Mouse (Mus musculus) gastrocnemius, adult 8-10 months (tissue): ENCODE measurements around the gene Thada. TPM values are rescaled to one million over a fixed set of nuclear protein-coding genes. Genes with fewer than 3 reads are reported as not detected.

Experiments used
- DNase-seq, 2 experiments: peaks; one replicate each; pipeline ENCODE4 v3.0.0; 2022; ENCODE audit warnings: low spot score in 2 of 2
- total RNA-seq, 4 experiments: library from RNA; stranded (reverse); gene quantifications; 2 replicates each; pipeline ENCODE4 v1.2.4; 2022

Thada gene
- total RNA-seq, 4 experiments from 2014 or later, result 4.4 to 6.3 (median 5.6) TPM

- no peak for DNase-seq
Observed at GRCm38 (mm10) chr17:84351912-84352789, 113.9 kb downstream of the Thada start.

GRCm38 (mm10) chr17:84351276-84351675 is 114.7 kb downstream of the Thada start:
- DNase-seq, result no peak

GRCm38 (mm10) chr17:84348865-84349264 is 117.1 kb downstream of the Thada start:
- DNase-seq, result no peak

DNA sequence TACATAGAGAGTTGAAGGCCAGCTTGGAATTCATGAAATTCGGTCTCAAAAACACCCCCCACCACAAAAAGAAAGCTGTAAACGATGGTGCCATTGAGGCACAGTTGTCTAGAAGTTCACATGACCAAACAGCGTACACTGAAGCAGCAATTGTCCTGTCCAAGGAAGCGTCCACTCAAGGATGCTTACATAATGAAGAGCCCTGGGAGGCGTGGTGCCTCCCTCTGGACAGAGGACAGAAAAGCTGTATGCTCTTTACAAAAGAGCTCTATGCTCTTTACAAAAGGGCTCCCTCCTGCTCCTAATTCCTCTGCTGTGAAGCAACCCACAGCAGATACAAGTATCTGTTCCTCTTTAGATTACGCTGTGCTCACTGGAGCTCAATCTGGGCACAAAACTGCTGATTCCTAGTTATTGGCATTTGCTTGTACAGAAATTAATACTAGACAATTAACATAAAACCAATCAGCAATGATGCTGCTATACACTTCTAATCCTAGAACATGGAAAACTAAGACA is 123.6 kb downstream of the Thada start:
- DNase-seq, result no peak

- no peak for DNase-seq
Observed at GRCm38 (mm10) chr17:84341686-84342085, 124.3 kb downstream of the Thada start.

GRCm38 (mm10) chr17:84340574-84340973 is 125.4 kb downstream of the Thada start:
- DNase-seq, result no peak

DNA sequence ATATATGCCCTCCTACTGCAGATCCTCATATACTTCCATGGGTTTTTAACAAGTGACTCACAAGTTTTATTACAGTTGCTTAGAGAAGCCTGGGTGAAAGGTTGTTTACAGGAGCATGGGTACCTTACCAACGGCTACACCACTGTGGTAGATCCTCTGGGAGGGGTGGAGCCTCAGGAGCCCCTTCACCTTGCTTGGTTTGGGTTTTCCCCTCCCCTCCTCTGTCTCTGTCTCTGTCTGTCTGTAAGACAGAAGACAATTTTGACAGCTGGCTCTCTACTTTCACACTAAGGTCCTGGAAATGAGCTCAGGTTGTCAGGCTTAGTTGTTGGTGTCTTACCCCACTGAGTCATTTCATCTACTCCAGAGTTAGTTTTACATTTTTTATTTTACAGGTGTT is 130.0 kb downstream of the Thada start:
- no peak for DNase-seq

DNA sequence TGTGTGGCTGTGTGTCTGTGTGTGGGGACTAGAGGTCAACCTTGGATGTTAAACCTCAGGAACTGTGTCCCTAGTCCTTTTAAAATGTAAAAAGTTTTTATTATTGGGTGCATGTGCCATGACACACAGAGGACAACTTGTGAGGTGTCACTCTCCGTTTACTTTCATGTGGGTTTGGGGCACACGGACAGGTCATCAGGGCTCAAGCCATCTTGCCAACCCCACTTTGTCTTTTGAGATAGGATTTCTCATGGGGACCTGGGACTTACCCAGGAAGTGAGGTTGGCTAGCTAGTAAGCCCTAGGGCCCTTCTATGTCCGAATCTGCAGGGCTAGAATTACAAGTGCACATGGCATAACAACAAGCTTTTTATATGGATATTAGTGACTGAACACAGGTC is 130.9 kb downstream of the Thada start:
- DNase-seq, result no peak

- no peak for DNase-seq
Observed at GRCm38 (mm10) chr17:84334241-84335014, 131.6 kb downstream of the Thada start.

DNA sequence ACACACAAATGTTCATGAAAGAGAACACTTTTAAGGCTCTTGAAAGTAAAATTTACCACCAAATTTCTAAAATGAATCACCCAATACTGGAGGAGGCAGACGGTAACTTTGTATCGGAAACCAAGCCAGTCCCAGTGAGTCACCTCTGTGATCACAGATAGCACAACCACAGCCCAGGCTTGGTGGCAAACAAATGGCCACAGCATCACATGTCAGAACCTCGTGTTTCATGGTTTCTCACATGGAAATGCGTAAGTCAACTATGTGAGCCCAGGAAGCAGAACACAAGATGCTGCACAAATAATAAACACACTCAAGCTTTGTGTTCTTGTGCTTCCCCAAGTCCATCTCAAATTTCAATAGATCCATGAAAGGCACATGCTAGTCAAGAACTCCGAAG is 133.1 kb downstream of the Thada start:
- no peak for DNase-seq

GRCm38 (mm10) chr17:84330986-84331385 is 135.0 kb downstream of the Thada start:
- no peak for DNase-seq

GRCm38 (mm10) chr17:84330506-84330905 is 135.5 kb downstream of the Thada start:
- no peak for DNase-seq

DNA sequence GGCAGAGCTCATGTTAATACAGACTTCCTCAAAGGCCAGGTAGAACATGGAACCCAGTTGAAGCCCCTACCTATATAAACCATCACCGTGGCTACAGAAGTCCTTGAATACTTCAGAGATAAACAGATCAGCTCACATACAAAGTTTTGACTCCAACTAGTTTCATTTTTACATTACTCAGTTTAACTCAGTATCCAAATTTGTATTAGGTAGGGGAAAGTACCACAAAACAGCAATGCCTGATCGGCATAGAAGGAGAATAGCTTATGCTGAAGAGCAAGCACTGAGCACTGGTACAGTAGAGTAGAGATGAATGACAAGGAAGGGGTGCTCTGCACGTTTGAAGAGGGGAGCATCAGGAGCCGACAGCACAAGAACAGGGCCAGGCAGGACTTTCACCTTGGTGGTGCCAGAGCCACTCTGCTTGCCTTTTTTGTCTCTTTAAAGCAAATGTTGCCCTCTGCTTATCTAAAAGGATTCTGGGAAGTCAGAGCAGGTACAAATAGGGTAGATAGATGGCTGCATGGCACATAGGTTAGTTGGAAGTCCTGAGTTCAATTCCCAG is 136.0 kb downstream of the Thada start:
- no peak for DNase-seq

DNA sequence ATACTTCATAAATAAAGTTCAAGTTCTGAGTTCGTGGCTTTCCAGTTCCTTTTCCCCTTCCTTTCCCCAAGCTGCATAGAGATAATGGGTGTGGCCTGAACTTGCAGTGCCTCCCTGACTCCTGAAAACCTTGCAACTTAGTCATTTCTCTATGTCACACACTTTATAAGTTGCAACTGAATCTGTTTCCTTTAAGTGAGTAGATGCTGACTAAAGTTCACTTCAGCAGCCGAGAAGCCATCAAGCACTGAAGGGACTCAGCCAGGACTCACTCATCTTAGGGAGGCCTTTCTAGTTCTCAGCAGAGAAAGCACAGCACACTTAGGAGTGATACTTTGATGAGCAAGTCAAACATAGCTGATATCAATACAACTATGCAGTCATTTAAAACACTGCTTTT is 137.5 kb downstream of the Thada start:
- DNase-seq, result no peak

DNA sequence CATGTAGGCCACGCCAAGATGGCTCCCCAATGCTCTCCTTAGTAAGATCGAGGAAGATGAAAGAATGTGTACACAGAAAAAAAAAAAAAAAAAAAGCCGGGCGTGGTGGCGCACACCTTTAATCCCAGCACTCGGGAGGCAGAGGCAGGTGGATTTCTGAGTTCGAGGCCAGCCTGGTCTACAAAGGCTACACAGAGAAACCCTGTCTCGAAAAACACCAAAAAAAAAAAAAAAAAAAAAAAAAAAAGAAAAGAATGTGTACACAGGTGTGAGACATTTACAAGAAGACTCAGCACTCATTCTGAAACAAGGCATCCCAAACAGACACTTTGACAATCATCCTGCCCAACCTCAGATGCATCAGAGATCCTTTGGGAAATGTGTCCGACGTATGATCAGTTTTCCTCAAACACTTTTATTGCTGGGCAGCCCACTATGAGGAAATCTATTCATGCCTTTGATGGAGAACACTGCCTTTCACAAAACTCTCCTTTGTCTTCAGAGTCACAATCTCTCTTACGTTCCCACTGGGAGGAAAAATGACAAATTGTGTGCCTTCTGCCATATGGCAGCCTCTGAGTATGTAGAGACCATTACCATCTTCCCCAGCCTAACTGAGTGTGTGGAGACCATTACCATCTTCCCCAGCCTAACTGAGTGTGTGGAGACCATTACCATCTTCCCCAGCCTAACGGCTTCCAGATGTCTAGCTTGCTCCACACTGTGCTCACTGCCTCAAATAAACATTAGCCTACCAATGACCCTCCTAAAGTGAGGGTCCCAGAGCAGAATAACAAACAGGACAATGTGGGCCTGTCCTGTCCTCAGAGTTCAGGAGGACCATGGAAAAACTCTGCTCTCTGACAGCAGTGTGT is 138.7 kb downstream of the Thada start:
- DNase-seq, result no peak

DNA sequence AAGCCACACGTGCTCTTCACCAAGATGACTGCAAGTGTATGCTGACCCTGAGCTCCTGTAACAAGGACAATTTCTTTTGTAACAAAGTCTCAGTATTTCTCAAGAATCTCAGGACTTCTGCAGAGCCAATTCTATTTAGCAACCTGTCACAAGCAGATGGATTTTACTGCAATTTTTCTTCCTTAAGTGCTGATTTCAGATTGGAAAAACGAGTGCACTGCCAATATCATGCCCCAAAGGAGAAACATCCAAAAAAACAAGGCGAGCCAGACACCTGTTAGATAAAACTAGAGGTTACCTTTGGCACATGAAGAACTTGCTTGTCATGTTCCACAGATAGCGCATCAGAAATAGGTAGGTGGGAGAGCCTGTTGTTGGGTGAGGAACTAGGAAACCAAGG is 143.8 kb downstream of the Thada start:
- no peak for DNase-seq

DNA sequence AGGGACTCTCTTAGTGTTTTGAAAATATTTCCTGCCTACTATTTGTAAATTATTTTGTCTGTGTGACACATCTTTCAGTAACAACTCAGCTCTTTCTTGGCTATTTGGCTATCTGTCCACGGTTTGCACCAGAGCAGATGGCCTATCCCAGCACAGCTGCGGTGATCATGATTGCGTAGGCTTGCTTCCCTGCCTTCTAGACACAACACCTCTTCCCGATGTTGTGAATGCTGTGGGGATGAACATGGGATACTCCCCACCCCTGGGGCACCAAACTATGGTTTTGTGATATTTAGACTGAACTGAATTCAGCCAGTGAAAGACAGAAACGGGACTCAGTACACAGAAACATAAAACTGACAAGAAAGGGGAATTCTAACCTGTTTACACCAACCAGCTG is 144.7 kb downstream of the Thada start:
- DNase-seq, result no peak

DNA sequence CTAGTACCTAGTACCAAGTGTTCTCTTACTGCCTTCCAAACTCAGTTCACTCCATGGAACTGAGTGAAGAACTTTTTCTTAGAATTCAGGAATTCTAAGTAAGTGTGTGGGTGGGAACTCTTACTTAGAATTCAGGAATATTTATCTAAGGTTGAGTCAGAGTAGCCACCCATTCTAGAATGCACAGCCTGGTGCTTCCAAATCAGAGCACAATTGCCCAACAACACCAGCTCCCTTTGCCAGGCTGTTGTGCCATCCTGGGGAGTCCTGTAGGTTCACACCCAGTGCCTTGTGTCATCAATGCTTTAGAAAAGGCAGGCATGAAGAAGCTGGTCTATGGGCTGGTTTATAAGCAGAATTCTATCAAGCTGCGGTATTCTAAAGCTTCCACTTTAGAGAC is 145.4 kb downstream of the Thada start:
- DNase-seq, result no peak

DNA sequence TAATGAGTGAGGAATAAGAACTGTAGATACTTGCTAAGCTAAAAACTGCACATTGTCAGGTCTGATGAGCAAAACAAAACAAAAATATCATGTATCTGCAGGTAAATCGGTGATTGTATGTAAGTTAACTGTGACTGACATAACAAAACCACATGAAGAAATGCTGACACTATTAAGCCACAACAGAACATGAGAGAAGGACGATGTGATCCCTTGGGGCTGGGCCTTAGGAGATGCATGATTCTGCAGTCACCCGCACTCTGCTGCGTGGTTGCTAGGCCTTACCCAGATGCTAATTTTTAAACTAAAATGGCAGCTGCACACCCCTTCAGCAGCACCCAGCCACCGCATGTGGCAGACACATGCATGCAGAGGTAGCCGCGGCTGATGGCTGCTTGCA is 151.7 kb downstream of the Thada start:
- DNase-seq, result no peak

DNA sequence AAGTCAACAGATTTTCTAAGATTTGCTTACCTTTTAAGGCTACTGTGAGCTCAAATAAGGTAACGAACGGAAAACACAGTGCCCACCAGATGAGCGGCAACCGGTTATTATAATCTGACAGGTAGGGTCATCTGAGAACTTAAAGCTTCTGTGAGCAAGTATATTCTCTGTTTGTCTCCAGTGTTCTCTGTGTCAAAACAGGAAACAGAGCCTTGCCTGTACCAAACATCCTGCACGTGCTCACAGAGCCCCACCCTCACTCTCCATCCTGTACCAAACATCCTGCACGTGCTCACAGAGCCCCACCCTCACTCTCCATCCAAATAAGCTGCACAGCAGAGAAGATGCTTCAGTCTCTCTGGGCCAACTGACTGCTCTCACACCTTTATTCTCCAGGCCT is 152.5 kb downstream of the Thada start:
- no peak for DNase-seq

DNA sequence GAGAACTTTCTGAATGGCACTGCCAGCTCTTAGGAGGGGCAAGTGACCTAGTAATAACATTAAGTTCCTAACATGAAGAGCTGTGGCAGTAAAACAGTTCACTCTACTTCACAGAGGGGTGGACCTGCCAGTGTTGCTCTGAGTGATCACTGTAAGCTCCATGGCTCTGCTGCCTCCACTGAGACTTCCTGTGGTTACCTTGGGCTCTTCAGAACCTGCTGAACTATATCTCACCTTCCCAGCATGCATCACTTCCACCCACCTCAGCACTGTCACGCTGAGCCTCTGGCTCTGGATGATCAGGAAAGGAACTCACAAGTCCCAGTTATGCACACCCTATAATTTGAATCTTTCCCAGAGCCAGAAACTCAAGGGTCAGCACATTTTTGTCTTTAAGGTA is 159.9 kb downstream of the Thada start:
- no peak for DNase-seq
